Mouse (Mus musculus) frontal cortex, adult 2 months (tissue): Measurements from ENCODE around the gene Nipbl. TPM values are rescaled to one million over a fixed set of nuclear protein-coding genes. Genes with fewer than 3 reads are reported as not detected.
"Not testable (repeated sequence)": the region's sequence is repeated elsewhere in the genome, so short reads cannot be mapped to it uniquely, and the experiment has no call there.

Experiments used
- DNase-seq, 2 experiments: peaks; one replicate each; pipeline ENCODE4 v3.0.0; 2022; ENCODE audit warnings: low spot score in 1 of 2; ENCODE audit errors: extremely low spot score in 1 of 2
- polyA plus RNA-seq: library from polyadenylated mRNA; depleted of rRNA; stranded (reverse); fragments of >200 nt; gene quantifications from 2 replicates; pipeline ENCODE4 v1.2.3, GENCODE M21; 2012; rRNA removed

Nipbl gene
- polyA plus RNA-seq: 11.9 and 12.7 TPM in 2 replicates

GRCm38 (mm10) chr15:8443926-8444889, at the start of gene Nipbl:
Nipbl (minus strand) TSS chr15:8444463.
- peak; percentile 80 to 91 for DNase-seq

- peak in 1 of 2 experiments; percentile 6 for DNase-seq
These were observed 41.0 kb upstream of the Nipbl start for GRCm38 (mm10) chr15:8485261-8485660.

- DNase-seq: no peak
These were observed 24.8 kb upstream of the Nipbl start for GRCm38 (mm10) chr15:8469006-8469575.

GRCm38 (mm10) chr15:8463521-8463920, 19.3 kb upstream of the Nipbl start:
- no peak for DNase-seq

DNA sequence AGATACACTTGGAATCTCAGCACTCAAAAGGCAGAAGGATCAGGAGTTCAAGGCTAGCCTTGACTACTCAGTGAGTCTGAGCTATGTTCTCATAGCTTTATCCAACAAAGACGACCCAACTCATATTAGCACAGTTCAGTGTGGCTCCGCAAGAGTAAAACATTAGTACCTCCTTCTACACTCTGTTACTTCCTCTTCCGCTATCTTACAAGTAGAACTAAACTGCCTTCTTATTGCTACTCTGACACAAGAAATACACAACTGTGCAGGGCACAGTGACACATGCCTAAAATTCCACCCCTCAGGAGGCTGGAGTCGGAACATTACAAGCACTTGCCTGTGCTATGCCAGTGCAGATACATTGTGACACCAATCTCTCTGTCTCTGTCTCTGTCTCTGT, 18.5 kb upstream of the Nipbl start:
- no peak for DNase-seq

- DNase-seq: no peak
These were observed 16.6 kb upstream of the Nipbl start for GRCm38 (mm10) chr15:8460871-8461270.

GRCm38 (mm10) chr15:8459979-8460378, 15.7 kb upstream of the Nipbl start:
- DNase-seq: no peak

DNA sequence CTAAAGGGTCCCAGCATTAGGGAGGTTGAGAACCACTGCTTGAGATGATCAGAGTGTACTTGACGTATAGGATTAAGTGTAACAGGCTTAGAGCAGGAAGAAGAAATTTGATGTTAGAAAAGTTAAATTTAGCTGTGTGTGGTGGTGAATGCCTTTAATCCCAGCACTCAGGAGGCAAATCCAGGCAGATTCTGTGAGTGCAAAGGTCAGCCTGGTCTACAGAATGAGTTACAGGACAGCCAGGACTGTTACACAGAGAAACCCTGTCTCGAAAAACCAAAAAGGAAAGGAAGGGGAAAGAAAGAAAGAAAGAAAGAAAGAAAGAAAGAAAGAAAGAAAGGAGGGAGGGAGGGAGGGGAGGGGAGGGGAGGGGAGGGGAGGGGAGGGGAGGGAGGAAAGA, 12.0 kb upstream of the Nipbl start:
- DNase-seq: not testable (repeated sequence)

DNA sequence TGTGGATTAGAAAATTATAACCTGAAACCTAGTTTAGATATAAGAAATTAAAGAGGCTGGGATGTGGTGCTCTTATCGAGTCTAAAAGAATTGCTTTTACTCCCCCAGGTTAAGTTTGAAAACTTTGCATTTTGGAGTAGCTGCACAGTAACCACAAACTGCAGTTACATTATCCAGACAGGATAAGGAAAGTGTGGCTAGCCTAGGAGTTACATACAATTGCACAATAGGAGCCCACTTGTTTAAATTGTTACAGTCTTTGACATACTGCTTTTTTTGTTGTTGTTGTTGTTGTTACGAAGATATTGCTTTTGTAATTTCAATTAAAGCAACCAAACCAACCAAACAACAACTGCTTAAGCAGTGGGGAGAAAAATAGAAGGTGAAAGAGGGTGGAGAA, 11.2 kb upstream of the Nipbl start:
- no peak for DNase-seq

DNA sequence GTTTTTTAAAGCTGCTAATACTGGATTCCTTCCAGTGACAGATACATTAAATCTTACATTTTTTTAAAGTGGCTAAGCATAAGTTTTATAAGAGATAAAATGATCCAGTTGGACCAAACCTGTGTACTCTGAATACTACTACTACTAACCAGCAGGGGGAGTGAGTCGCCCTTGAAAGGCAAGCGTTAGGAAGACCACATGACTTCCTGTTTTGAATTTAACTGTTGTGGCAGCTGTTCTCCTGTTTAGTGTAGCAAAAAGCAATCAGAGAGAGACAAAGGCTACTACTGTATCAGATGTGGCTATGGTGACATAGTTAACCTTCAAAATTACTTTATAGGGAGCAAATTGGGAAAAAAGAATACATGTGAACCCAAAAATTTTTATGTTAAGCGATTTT, 6.8 kb upstream of the Nipbl start:
- DNase-seq: peak in 1 of 2 experiments; percentile 72

DNA sequence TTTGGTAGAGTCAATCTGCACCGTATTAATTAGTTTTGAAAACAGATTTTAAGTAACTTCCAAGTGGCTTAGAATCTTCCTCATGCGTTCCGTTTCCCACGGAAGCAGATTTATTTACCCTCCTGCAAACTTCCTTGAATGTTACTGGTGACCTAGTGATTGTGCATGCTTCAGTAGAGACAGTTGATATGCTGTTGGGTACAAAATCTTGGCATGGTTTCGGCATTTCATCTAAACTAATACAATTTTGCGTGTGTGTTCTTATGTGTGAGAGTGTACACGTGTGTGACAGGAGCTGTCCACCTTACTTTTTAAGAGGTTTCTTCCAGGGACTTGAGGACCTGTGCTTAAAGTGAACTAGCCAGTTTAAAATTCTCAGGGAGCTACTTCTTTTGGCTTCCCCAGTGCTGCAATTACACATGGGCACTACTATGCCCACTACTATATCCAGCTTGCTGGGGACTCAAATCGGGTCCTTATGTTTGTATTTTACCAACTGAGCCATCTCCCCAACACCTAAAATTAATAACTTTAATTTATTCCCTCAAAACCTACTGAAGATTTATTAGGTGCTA, 3.0 kb upstream of the Nipbl start:
- DNase-seq: no peak

GRCm38 (mm10) chr15:8446435-8446834, 2.2 kb upstream of the Nipbl start:
- DNase-seq: no peak

GRCm38 (mm10) chr15:8445951-8446419, 1.7 kb upstream of the Nipbl start:
- DNase-seq: no peak

DNA sequence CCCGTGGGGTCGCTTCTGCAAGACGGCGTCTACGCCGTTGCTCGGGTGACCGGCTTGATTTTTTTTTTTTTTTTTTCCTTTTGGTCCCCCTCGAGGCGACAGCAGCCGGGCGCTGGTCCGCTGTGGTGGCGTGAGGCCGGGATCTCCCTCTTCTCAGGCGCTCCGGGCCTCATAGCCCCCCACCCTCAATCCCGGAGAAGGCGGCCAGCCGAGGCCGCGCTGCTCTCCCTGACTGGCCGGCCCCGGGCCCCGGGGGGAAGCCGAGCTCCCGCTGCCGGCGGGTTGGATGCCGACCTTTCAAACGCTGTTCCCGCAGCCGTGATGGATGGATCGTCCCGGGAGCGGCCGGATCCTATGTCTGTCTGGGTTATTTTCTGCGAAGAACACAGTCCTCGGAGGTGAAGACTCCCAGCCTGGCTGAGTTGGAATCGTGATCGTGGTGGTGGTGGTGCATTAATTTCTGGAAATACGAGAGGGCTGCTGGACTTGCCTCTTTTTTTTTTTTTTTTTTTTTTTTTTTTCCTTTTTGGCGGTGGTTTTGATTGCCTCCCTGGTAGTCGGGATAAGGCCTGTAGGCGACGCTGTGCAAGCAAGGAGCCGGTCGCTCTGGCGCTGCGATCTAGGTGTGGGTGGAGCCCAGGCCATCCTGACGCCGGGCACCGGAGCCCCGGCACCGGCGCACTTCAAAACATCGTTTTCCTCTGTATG, 781 bp upstream of the Nipbl start:
- DNase-seq: peak; percentile 25 to 79

DNA sequence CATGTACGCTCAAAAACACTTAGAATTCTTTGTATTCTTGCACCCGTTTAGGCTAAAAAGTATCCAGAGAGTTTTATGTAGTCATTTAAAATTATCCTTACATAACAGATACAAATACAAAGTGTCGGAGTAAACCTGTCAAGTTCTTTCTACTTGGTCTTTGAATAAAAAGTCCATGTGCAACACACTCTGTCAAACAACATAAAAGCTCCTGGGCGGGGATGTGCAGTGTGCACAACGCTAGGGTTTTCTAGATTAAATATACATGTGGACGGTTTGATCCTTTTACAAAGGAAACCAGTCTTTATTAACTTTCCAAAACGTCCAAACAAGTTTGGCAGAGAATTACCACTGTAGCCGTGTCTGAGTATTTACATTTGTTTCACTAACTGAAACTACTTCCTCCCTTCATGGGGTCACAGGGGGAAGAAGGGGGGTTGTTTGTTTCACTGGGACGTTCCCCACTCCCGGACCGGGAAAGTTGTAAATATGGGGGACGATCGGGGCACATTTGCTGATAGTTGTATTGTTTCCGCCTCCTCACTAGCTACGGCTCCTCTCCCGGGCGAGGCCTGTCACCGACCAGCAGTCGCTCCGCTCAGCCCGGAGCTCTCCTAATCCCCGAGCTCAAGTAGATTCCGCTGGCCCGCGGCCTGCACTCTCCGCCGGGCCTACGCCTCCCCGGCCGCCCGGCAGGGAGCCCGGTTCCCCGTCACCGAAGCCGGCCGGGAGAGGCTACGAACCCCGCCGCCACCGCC, 916 bp downstream of the Nipbl start:
- peak in 1 of 2 experiments; percentile 57 for DNase-seq

GRCm38 (mm10) chr15:8442761-8443160, 1.5 kb downstream of the Nipbl start:
- DNase-seq: no peak

GRCm38 (mm10) chr15:8442156-8442555, 2.1 kb downstream of the Nipbl start:
- no peak for DNase-seq

GRCm38 (mm10) chr15:8433239-8433947, 10.9 kb downstream of the Nipbl start:
- no peak for DNase-seq

GRCm38 (mm10) chr15:8432534-8432933, 11.7 kb downstream of the Nipbl start:
- no peak for DNase-seq
